Mouse (Mus musculus): ENCODE measurements around the gene Lrrc49. TPM values are rescaled to one million over a fixed set of nuclear protein-coding genes. Genes with fewer than 3 reads are reported as not detected.
A peak's percentile ranks its signal among the peaks of the same experiment; 100 is the strongest.

Lrrc49 gene
- total RNA-seq, 1 experiment from 2014 or later, result 11.9 TPM

DNA sequence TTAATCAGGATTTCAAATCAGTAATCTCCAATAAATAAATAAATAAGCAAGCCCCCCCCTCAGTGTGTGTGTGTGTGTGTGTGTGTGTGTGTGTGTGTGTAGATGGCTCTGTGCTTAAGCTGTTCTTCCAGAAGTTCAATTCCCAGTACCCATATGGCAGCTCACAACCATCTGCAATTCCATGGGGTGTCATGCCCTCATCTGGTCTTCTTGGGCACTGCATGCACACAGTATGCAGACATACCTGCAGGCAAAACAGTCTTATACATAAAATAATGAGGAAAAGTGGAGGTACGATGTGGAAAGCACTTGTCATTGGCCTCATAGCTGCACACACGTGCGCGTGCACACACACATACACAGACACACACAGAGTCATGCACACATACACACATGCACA lies 136.7 kb downstream of the Lrrc49 start:
- no peak for ATAC-seq (replicated peaks; ENCODE audit: low read depth, poor library complexity, severe bottlenecking)

DNA sequence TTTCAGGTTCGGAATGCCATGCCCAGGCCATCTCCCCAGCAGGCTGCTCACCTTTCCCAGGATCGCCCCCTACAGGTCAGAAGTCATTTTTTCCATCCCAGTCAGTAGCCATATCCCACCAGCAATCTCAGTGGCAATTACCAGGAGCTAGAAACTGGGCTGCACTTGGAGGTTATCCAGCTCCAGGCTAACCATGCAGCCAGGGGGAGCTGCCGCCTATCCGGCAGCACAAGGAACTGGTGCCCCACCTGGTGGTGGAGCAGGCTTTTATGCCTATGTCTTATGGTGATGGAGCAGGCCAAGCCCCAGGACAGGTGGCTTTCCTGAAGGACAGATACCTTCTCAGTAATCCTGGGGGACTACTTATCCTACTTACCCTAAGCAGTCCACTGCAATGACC lies 139.8 kb downstream of the Lrrc49 start:
- no peak; the same call in 1 of the 2 replicates for ATAC-seq (replicated peaks; ENCODE audit: low read depth, poor library complexity, severe bottlenecking)

DNA sequence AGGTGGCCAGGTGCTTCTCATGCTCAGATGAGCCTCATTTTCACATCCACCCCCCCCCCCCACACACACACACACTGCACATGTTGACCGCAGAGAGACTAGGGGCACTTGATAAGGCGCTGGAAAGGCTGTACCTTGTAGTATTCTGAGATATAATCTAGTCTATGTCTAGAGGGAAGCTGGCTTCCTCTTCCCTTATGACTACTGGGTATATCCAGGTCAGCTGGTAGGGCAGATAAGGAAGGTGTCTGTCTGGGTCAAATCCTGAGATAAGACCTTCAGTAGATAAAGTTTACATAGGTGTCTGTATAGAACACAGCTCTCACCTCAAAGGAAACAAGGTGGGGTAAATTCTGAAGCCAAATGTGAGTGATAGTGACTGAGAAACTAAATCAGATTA lies 141.8 kb downstream of the Lrrc49 start:
- 0 out of 2 replicates have a peak, but pooled peaks have one; percentile 19 for ATAC-seq (replicated peaks; ENCODE audit: low read depth, poor library complexity, severe bottlenecking)

DNA sequence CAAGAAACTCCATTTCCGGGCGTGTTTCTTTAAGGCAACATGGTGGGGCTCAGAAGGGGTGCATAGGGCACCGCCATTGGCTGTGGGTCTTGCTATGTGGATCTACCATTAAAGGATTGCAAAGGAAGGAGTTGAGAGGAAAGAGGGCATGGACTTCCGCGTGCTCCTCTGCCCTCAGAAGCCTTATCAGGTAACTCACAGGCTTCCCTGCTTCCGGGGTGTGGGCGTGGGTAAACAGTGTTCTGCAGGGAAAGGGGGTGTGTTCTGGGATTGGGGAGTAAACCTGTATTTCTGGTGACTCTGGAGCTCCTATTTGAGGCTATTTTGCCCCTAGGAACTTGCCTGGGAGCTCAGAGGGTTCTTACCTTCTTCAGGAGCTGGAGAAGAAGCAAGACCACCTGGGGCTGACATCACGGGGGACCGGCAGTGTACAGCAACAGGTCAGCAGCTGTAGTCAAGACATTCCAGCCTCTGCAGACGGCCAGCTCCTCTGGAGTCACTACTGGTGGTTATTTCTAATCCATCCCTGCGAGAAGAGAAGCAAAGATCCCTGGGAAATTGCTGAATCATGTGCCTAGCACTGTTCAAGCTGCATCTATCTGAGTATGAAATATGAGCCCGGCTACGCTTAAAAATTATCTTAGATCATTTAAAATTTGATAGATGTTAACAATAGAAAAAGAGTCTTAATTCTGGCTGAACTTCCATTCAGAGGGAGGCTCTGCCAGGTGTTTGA lies 142.4 kb downstream of the Lrrc49 start:
- ATAC-seq (replicated peaks; ENCODE audit: low read depth, poor library complexity, severe bottlenecking), result peak; percentile 74

DNA sequence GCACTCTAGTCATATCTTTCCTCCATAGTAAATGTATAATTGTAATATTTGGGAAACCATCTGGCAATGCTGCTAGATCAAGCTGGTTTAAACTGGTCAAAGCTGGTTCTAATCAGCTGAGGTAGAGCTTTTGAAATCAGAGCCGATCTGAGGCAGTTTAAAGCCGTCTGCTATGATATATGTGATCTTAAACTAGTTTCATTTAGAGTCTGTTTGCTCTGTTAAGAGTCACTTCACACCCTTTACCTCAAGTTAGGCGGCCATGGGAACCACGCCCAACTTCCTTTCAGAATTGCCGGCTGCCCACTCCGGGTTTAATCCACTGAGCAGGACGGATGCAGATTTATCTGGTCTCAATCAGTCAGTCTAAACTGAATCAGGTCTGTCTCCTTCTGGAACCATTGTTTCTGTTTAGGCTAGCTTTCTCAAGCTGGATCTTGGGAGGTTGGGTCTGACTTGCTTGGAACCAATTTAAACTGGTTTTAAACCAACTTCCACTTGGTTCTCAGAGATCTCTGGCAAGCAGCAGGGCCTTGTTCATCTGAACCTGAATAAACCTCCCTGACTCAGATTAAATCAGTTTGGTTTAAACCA lies 144.4 kb downstream of the Lrrc49 start:
- ATAC-seq (replicated peaks; ENCODE audit: low read depth, poor library complexity, severe bottlenecking), result no peak

DNA sequence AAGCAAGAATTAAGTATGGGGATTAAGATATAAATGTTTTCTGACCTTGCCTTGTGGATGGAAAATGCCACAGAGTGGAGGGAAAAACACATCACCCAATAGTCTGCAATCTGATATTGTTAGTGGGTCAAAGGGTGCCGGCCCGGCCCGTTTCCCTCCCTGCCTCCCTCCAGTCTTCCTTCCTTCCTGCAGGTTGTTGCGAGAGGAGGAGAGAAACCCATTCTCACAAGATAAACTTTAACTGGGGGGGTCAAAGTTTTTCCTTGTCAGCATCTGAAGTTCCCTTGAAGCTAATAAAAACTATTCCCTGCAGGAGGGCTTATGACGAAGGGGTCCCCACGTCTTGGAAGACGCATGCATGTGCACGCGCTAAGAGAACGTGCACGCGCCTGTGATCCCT lies 157.6 kb downstream of the Lrrc49 start:
- no peak for ATAC-seq (replicated peaks; ENCODE audit: low read depth, poor library complexity, severe bottlenecking)

DNA sequence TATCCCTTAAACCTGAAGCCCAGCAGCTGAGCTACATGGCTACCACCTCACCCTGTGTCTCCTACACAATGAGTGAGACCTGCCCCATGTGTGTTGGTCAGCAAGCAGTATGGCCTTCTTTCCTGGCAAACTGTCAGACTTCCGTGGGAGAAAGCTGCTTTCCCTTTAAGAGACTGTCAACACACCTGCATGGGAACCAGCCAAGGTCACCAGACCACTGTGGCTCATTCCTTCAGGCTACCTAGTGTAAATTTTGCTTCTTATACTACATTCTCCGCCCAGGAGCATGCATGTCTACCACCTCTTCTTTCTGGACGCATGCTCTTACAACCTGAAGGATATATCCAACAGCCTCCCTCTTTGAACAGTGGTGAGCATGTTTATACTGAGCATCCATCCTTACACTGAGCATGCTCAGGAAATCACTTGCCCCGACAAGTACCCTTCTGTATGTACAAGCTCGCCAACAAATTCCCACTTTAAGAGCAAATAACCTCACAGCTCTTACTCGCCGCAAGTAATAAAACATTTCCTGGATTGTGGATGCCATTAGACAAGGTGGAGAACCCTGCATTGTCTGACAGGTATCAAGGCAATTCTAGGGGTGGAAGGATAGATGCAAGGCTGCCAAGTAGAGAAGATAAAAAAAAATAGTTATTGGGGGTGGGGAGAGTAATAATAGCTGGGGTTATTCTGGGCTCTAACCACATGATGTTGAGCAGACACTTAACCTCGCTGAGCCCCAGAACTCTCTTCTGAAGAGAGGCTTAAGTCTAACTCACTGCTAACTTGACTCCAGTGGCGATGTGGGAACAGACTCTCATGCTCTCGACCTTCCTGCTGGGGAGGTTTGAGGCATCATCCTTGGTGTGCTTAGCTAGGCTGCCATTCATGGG lies 158.4 kb downstream of the Lrrc49 start:
- no peak for ATAC-seq (replicated peaks; ENCODE audit: low read depth, poor library complexity, severe bottlenecking)

DNA sequence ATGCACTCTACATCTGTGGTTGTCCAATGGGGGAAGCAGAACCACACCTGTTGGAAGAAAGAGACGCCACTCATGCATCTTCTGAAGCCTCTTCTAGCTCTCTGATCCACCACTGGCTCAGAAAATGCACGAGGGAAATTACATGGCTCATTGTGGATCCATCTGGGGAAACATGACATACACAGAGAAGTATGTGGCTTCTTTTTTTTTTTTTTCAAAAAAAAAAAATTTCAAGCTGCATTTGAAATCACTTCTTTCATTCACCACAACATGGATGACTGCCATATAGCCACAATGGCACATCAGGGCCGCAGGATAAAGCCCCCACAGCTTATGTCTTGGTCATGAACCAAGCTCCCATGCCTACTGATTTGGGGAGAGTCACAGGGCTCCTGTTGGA lies 159.7 kb downstream of the Lrrc49 start:
- no peak for ATAC-seq (replicated peaks; ENCODE audit: low read depth, poor library complexity, severe bottlenecking)

DNA sequence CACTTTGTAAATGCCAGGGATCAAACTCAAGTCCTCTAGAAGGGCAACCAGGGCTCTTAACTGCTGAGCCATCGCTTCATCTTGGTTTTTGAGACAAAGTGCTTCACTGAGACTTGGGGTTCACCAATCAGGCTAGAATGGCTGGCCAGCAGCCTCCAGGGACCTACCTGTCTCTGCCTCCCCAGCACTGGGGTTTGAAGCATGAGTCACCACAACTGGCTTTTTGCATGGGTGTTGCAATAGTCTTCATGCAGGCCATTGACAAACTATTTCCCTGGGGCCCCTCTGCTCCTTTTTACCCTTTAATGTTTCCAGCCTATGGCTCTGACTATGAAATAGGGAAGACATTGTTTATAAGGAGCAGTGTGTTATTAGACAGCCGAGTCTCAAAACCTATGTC lies 160.1 kb downstream of the Lrrc49 start:
- ATAC-seq (replicated peaks; ENCODE audit: low read depth, poor library complexity, severe bottlenecking), result no peak

DNA sequence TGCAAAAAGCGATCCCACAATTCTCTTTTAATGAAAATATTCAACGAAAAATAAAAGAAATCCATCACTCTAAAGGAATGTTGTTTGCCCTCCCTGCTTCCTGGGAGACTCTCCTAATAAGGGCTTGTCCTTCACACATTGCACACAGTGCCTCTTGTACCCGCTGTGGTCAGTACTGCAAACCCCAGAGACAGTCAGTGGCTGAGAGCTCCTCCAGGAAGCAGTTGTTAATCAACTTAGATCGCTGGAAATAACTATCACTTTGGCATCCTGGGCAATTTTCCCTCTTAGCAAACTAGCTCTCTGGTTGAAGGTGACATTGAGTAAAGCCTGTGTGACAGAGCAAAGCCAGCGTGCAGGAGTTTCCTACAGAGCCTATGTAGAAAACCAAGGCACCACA lies 160.9 kb downstream of the Lrrc49 start:
- no peak for ATAC-seq (replicated peaks; ENCODE audit: low read depth, poor library complexity, severe bottlenecking)

DNA sequence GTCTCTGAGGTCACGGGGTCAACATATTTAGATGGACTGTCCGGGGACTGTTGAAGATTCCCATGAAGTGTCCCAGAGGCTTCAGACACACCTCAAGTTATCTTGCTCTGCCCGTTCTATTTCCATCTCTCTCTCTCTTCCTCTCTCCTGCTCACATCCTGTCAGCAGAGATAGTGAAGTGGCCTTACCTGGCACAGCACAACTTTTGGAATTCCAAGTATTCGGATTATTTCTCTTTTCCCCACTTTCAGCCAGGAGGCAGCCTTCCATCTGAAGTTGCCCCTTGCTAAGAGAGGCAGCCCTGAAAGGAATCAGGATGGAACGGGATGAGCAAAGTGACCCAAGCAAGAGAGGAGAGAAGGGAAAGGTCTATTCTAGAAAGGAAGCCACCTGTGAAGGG lies 161.8 kb downstream of the Lrrc49 start:
- no peak for ATAC-seq (replicated peaks; ENCODE audit: low read depth, poor library complexity, severe bottlenecking)

DNA sequence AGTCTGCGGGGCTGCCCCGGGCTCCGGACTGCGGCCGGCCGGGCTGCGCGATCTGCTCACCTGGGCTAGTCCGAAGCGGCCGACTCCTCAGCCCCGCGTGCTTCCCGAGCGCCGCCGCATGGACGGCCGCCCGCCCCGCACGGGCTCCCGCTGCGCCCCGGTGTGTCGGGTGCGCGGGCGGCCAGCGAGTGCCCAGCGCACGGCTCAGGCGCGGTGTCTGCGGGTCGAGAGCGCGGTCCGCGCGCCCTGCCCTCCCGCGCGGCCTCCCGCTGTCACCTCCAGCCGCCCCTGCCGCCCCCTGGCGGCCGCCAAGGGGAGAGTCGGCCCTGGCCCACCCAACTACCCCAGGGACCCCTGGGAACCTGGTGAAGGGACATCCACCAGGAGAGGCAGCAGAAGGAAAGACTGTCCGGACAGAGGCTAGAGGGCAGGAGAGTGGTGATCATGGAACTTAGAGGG lies 166.1 kb downstream of the Lrrc49 start, which contains the start of gene Thsd4:
TSS of gene Thsd4 (minus strand) at position 241 of the 459 bp plus-strand sequence.
- peak; percentile 65 for ATAC-seq (replicated peaks; ENCODE audit: low read depth, poor library complexity, severe bottlenecking)

DNA sequence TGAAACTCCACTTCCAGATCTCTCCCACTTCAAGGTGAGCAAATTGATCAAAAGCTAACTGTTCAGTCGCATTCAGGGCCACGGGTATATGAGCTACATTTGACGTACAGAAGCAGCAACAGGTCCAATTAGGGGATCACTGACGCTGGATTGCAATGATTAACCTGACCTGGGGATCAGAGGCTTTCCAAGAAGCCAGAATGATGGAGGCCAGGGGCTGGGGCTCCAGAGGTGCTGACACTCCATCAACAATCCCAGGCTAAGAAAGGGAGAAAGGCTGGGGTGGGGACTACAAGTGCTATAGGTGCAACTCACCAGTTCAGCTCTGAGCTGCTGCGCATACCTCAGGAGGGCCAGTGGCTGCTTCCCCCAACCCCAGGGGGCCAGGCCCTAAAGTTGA lies 166.8 kb downstream of the Lrrc49 start:
- ATAC-seq (replicated peaks; ENCODE audit: low read depth, poor library complexity, severe bottlenecking), result no peak

DNA sequence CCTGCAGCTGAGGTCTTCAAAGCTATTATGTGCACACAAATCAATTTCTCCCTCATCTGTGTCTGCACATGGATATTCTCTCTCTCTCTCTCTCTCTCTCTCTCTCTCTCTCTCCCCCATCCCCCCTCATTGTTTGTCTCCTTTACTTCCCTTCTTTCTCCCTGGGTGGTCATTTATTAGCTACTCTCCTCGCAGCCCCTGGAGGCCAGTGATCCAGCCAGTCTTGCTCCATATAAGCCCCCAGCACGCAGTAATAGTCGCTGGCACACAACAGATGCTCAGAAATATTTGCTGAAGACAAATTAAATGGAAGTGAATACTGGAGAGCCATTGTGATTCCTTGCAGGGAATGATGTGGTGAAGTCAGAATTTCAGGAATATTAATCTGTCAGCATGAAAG lies 168.4 kb downstream of the Lrrc49 start:
- ATAC-seq (replicated peaks; ENCODE audit: low read depth, poor library complexity, severe bottlenecking), result no peak

Other genes with a start within 250 kb of the Lrrc49 start
- 0.15 and 0.32 TPM in 2 replicates for gene Thsd4, start 166.1 kb downstream of the Lrrc49 start, total RNA-seq (2017)
- not detected in 2 replicates for gene Larp6, start 24.8 kb upstream of the Lrrc49 start, total RNA-seq (2017)
- 1.9 and 2.4 TPM in 2 replicates for gene Uaca, start 106.4 kb upstream of the Lrrc49 start, total RNA-seq (2017)

All from common myeloid progenitor, adult 5-6 weeks (primary cell).